Mouse (Mus musculus): ENCODE results near the gene Anp32e. TPM values are rescaled to one million over a fixed set of nuclear protein-coding genes. Genes with fewer than 3 reads are reported as not detected.

The Anp32e gene
- total RNA-seq, 2 experiments from 2014 or later = 87.3 to 101 TPM

Other genes starting within 250 kb of the Anp32e start
- gene Adamtsl4, start 241.3 kb upstream of the Anp32e start, total RNA-seq (2021) = 10 to 100 TPM; 23.9 to 26.3 TPM
- gene Ecm1, start 189.7 kb upstream of the Anp32e start, total RNA-seq (2021) = 10 to 100 TPM; 19.7 to 29.7 TPM
- gene Tars2, start 169.0 kb upstream of the Anp32e start, total RNA-seq (2021) = 10 to 100 TPM; 27.7 to 29.4 TPM
- gene Rprd2, start 110.4 kb upstream of the Anp32e start, total RNA-seq (2021) = 10 to 100 TPM; 32.2 to 41.1 TPM
- gene Prpf3, start 73.4 kb upstream of the Anp32e start, total RNA-seq (2021) = 10 to 100 TPM; 12.8 to 22.9 TPM
- gene Mrps21, start 57.7 kb upstream of the Anp32e start, total RNA-seq (2021) = 100 to 1,000 TPM; 270 to 271 TPM
- gene Ciart, start 47.0 kb upstream of the Anp32e start, total RNA-seq (2021) = 1 to 10 TPM; 1.0 to 1.6 TPM
- 10 to 100 TPM; 15.7 to 20.8 TPM for gene BC028528, start 37.2 kb upstream of the Anp32e start, total RNA-seq (2021)
- gene Aph1a, start 35.3 kb upstream of the Anp32e start, total RNA-seq (2021) = 10 to 100 TPM; 66.1 to 72.1 TPM
- 10 to 100 TPM; 49.1 to 56.9 TPM for gene Car14, start 24.6 kb upstream of the Anp32e start, total RNA-seq (2021)
- gene Plekho1, start 66.8 kb downstream of the Anp32e start, total RNA-seq (2021) = 10 to 100 TPM; 56.2 to 67.9 TPM
- gene Vps45, start 129.2 kb downstream of the Anp32e start, total RNA-seq (2021) = 10 to 100 TPM; 25.4 to 27.3 TPM
- 10 to 100 TPM; 49.3 to 55.9 TPM for gene Otud7b, start 175.3 kb downstream of the Anp32e start, total RNA-seq (2021)
- gene Mtmr11, start 232.8 kb downstream of the Anp32e start, total RNA-seq (2021) = 10 to 100 TPM in 1 of 2 experiments, 1 to 10 TPM in 1; 4.3 to 12.0 TPM
- 10 to 100 TPM; 18.4 to 22.5 TPM for gene Sf3b4, start 243.1 kb downstream of the Anp32e start, total RNA-seq (2021)